Mouse (Mus musculus) G1E (cell line): Measurements from ENCODE around the gene Klf12.

Source experiments
- CTCF ChIP-seq: IDR thresholded peaks from 2 replicates; pipeline ENCODE4 v1.5.1; 2012; ENCODE audit warnings: low read depth, low read length, inconsistent platforms, mixed read lengths
- GATA1 ChIP-seq: IDR thresholded peaks from 2 replicates; pipeline ENCODE4 v1.6.1; 2012; ENCODE audit warnings: borderline replicate concordance, low read length, inconsistent platforms, mixed read lengths

- no peak for TF ChIP-seq GATA1
- TF ChIP-seq CTCF: no peak
These were observed 74.6 kb downstream of the Klf12 start for GRCm38 (mm10) chr14:100209814-100210419.
